Mouse (Mus musculus): ENCODE measurements at regions not wholly inside any gene's neighbourhood (a gene's known extent, or its start where the extent isn't known, plus 50 kb on each side); places are given as distances from the start of the nearest gene placed in this dataset.
A peak's percentile ranks its signal among the peaks of the same experiment; 100 is the strongest.

GRCm38 (mm10) chr13:52702201-52702611 is 119.2 kb downstream of the Syk start:
- DNase-seq (ENCODE audit: low read depth): no peak

- DNase-seq (ENCODE audit: low read depth): peak; percentile 85
These were observed 120.6 kb downstream of the Syk start for GRCm38 (mm10) chr13:52703401-52704164.

GRCm38 (mm10) chr13:52704673-52705072 is 121.7 kb downstream of the Syk start:
- no peak for DNase-seq (ENCODE audit: low read depth)

GRCm38 (mm10) chr13:52709580-52709979 is 126.6 kb downstream of the Syk start:
- DNase-seq (ENCODE audit: low read depth): no peak

- peak; percentile 95 for DNase-seq (ENCODE audit: low read depth)
These were observed 128.9 kb downstream of the Syk start for GRCm38 (mm10) chr13:52711713-52712369.

- DNase-seq (ENCODE audit: low read depth): peak; percentile 34
These were observed 138.5 kb downstream of the Syk start for GRCm38 (mm10) chr13:52721463-52721862.

- DNase-seq (ENCODE audit: low read depth): peak; percentile 89
These were observed 139.7 kb downstream of the Syk start for GRCm38 (mm10) chr13:52722718-52723117.

GRCm38 (mm10) chr13:52726043-52726442 is 143.1 kb downstream of the Syk start:
- no peak for DNase-seq (ENCODE audit: low read depth)

GRCm38 (mm10) chr13:52726525-52726924 is 143.6 kb downstream of the Syk start:
- peak; percentile 36 for DNase-seq (ENCODE audit: low read depth)

GRCm38 (mm10) chr13:52735453-52735933 is 152.5 kb downstream of the Syk start:
- DNase-seq (ENCODE audit: low read depth): no peak

- peak; percentile 47 for DNase-seq (ENCODE audit: low read depth)
These were observed 153.1 kb downstream of the Syk start for GRCm38 (mm10) chr13:52735934-52736523.

GRCm38 (mm10) chr13:52738095-52738660 is 155.2 kb downstream of the Syk start:
- DNase-seq (ENCODE audit: low read depth): no peak

GRCm38 (mm10) chr13:52741371-52741770 is 158.4 kb downstream of the Syk start:
- DNase-seq (ENCODE audit: low read depth): peak; percentile 63

- DNase-seq (ENCODE audit: low read depth): no peak
These were observed 173.0 kb downstream of the Syk start for GRCm38 (mm10) chr13:52756005-52756404.

- DNase-seq (ENCODE audit: low read depth): peak; percentile 93
These were observed 163.8 kb downstream of the Auh start for GRCm38 (mm10) chr13:52765508-52766181.

GRCm38 (mm10) chr13:52766236-52766635 is 163.2 kb downstream of the Auh start:
- no peak for DNase-seq (ENCODE audit: low read depth)

- DNase-seq (ENCODE audit: low read depth): no peak
These were observed 159.5 kb downstream of the Auh start for GRCm38 (mm10) chr13:52769956-52770355.

GRCm38 (mm10) chr13:52771518-52771917 is 158.0 kb downstream of the Auh start:
- DNase-seq (ENCODE audit: low read depth): no peak

GRCm38 (mm10) chr13:52772081-52772480 is 157.4 kb downstream of the Auh start:
- DNase-seq (ENCODE audit: low read depth): no peak

- peak; percentile 91 for DNase-seq (ENCODE audit: low read depth)
These were observed 152.0 kb downstream of the Auh start for GRCm38 (mm10) chr13:52777396-52778034.

GRCm38 (mm10) chr13:52778848-52779247 is 150.6 kb downstream of the Auh start:
- DNase-seq (ENCODE audit: low read depth): no peak

Measured in 416B (cell line).